Mouse (Mus musculus): ENCODE measurements around the gene Ncbp2. TPM values are rescaled to one million over a fixed set of nuclear protein-coding genes. Genes with fewer than 3 reads are reported as not detected.

Gene Ncbp2
- polyA plus RNA-seq, 1 experiment from 2014 or later: 66.7 TPM

DNA sequence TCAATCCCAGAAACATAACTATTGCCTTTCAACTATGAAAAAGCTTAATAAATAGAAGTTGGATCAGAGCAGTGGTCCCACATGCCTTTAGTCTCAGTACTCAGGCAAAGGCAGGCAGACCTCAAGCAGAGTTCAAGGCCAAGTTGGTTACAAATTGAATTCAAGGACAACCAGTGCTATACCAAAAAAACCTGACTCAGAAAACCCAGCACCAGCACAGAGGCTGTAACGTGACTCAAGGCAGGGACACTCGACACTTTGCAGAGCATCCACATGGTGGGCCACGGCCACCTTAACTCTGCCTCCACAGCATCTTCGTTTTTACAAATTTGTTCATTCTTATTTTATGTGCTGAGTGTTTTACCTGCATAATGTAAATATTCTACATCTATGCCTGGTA, 26.9 kb downstream of the Ncbp2 start:
- no peaks in the 10 kb centered on the region for H3K27me3 ChIP-seq (replicated peaks)
- no peaks in the 10 kb centered on the region for H3K9me3 ChIP-seq
- H3K4me3 ChIP-seq: no peak overlapping the region
- 85% methylated on average over 4 of the region's 4 CpGs for WGBS
- no peaks in the 10 kb centered on the region for H3K4me1 ChIP-seq
- H3K36me3 ChIP-seq: peaks cover 81% of the 10 kb centered on the region
- H3K27ac ChIP-seq (replicated peaks): no peak overlapping the region
- no peak for ATAC-seq (ENCODE audit: extremely low read depth, insufficient number of reproducible peaks, low FRiP score, low TSS enrichment)
- H3K4me2 ChIP-seq: no peak overlapping the region
- H3K9ac ChIP-seq: no peak overlapping the region

DNA sequence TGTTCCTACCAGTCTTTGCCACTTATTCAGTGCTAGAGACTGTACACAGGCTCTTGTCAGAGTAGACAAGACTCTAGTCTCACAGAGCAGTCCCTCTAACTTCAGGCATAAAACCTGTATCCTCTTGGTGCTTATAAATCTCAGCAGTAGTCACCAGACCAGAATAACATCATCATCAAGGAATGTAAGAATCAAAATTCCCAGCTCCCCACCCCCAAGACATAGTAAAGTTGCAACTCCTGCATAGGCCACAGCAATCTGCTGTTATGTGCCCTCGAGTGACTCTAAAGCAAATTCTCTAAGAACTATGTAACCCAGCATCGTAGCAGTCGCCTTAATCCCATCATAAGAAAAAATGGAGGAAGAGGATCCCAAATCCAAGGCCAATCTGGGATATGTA, 31.2 kb downstream of the Ncbp2 start:
- WGBS: 82% methylated on average over 3 of the region's 3 CpGs
- H3K36me3 ChIP-seq: peaks cover 76% of the 10 kb centered on the region

DNA sequence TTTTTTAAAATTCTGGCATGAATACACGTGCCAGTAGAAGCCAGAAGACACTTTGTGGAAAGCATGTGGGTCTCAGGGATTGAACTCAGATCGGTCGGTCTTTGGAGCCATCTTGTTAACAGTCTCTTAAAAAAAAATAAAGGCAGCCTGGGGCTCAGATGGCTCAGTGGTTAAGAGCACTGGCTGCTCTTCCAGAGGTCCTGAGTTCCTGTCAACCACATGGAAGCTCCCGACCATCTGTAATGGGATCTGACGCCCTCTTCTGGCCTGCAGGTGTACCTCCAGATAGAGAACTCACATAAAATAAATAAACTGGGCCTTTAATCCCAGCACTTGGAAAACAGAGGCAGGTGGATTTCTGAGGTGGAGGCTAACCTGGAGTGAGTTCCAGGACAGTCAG, 32.6 kb downstream of the Ncbp2 start:
- Histone ChIP-seq H3K27ac (replicated peaks) (no peak overlapping the region), H3K9ac (no peak overlapping the region), H3K36me3 (peaks cover 72% of the 10 kb centered on the region), H3K4me2 (no peak overlapping the region), H3K27me3 (replicated peaks) (no peaks in the 10 kb centered on the region), H3K4me3 (no peak overlapping the region), H3K4me1 (no peaks in the 10 kb centered on the region), H3K9me3 (no peaks in the 10 kb centered on the region)
- 76% methylated on average over 5 of the region's 5 CpGs for WGBS
- ATAC-seq (ENCODE audit: extremely low read depth, insufficient number of reproducible peaks, low FRiP score, low TSS enrichment): no peak

More for the DNA sequence above, 31.2 kb downstream of the Ncbp2 start:
- Histone ChIP-seq H3K9ac (no peak overlapping the region), H3K27ac (replicated peaks) (no peak overlapping the region), H3K9me3 (no peaks in the 10 kb centered on the region), H3K4me2 (no peak overlapping the region), H3K4me3 (no peak overlapping the region), H3K4me1 (no peaks in the 10 kb centered on the region), H3K27me3 (replicated peaks) (no peaks in the 10 kb centered on the region)
- no peak for ATAC-seq (ENCODE audit: extremely low read depth, insufficient number of reproducible peaks, low FRiP score, low TSS enrichment)

DNA sequence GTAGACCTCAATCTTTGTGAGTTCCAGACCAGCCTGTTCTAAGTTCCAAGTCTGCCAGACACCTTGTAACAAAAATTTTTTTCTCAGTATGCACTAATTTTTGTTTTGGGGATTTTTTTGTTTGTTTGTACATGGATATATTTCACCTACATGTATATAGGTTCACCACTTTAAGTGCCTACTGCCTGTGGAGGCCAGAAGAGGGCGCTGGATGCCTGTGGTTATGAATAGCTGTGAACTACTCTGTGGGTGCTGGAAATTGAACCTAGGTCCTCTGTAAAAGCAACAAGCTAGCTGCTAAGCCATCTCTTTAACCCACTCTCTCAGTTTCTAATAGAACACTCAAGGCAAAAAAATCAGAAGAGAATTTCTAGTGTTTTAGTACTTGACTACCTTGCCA, 43.7 kb downstream of the Ncbp2 start:
- no peaks in the 10 kb centered on the region for H3K4me1 ChIP-seq
- H3K4me2 ChIP-seq: no peak overlapping the region
- H3K9ac ChIP-seq: no peak overlapping the region
- no peak overlapping the region for H3K4me3 ChIP-seq
- H3K27me3 ChIP-seq (replicated peaks): no peaks in the 10 kb centered on the region
- no peaks in the 10 kb centered on the region for H3K9me3 ChIP-seq
- 50% methylated on average over 1 of the region's 1 CpGs for WGBS
- no peak overlapping the region for H3K27ac ChIP-seq (replicated peaks)
- no peak for ATAC-seq (ENCODE audit: extremely low read depth, insufficient number of reproducible peaks, low FRiP score, low TSS enrichment)
- peaks cover 68% of the 10 kb centered on the region for H3K36me3 ChIP-seq

DNA sequence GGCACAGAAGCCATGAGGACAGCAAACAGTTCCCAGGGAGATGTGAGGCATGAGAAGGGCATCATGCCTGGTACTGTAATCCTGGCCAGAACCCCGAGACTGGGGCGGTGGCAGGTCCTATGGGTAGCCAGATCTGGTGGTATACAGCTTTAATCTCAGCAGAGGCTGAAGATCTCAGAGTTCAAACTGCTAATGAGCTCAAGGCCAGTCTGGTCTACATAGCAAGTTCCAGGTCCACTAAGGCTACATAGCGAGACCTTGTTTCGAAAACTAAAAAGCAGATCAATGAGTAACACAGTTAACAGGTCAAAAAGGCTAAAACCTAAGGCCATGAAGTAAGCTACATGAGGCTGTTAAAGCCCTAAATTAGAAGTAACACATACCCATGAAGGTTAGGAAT, 44.9 kb downstream of the Ncbp2 start:
- H3K4me3 ChIP-seq: no peak overlapping the region
- H3K9ac ChIP-seq: no peak overlapping the region
- no peak for ATAC-seq (ENCODE audit: extremely low read depth, insufficient number of reproducible peaks, low FRiP score, low TSS enrichment)
- H3K27me3 ChIP-seq (replicated peaks): no peaks in the 10 kb centered on the region
- H3K27ac ChIP-seq (replicated peaks): no peak overlapping the region
- H3K9me3 ChIP-seq: no peaks in the 10 kb centered on the region
- peaks cover 60% of the 10 kb centered on the region for H3K36me3 ChIP-seq
- no peak overlapping the region for H3K4me2 ChIP-seq
- no peaks in the 10 kb centered on the region for H3K4me1 ChIP-seq
- WGBS: 95% methylated on average over 4 of the region's 4 CpGs

DNA sequence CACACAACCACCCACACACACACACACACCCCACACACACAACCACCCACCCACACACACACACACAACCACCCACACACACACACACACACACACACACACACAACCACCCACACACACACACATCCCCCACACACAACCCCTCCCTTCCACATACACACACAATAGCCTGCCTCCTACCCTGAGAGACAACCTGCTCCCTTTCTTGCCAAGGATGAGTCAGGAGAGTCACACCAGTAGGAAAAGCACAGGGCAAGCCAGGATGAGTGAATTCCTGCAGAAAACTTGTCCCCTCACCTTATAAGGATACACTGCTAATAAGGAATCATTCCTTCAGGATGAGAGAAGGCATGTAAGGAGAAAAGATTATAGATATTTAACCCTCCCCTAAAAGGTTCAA, 45.6 kb downstream of the Ncbp2 start:
- Histone ChIP-seq H3K9ac (no peak overlapping the region), H3K4me2 (no peak overlapping the region), H3K36me3 (peaks cover 52% of the 10 kb centered on the region), H3K4me3 (no peak overlapping the region), H3K27ac (replicated peaks) (no peak overlapping the region), H3K9me3 (no peaks in the 10 kb centered on the region), H3K27me3 (replicated peaks) (no peaks in the 10 kb centered on the region), H3K4me1 (no peaks in the 10 kb centered on the region)
- ATAC-seq (ENCODE audit: extremely low read depth, insufficient number of reproducible peaks, low FRiP score, low TSS enrichment): no peak

DNA sequence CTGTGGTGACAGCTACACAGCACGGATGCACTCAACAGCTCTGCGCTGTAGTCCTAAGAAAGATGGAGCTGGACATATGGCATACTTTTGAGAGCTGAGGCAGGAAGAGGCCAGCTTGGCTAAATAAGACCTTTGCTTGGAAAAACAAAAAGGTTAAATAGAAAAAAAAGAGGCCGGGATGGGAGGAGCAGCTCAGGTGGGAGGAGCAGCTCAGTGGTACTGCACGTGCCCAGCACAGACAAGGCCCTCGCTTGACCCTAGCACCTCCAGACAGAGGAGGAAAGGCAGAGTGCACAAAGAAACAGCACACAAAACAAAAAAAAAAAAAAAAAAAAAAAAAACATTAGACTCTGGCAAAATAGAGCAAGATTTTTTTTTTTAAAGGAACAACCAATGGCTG, 48.1 kb downstream of the Ncbp2 start:
- peaks cover 4% of the 10 kb centered on the region for H3K4me1 ChIP-seq
- ATAC-seq (ENCODE audit: extremely low read depth, insufficient number of reproducible peaks, low FRiP score, low TSS enrichment): no peak
- H3K4me3 ChIP-seq: no peak overlapping the region
- no peaks in the 10 kb centered on the region for H3K9me3 ChIP-seq
- no peaks in the 10 kb centered on the region for H3K27me3 ChIP-seq (replicated peaks)
- H3K36me3 ChIP-seq: peaks cover 48% of the 10 kb centered on the region
- H3K9ac ChIP-seq: no peak overlapping the region
- WGBS: 80% methylated on average over 5 of the region's 5 CpGs
- no peak overlapping the region for H3K4me2 ChIP-seq
- H3K27ac ChIP-seq (replicated peaks): no peak overlapping the region

DNA sequence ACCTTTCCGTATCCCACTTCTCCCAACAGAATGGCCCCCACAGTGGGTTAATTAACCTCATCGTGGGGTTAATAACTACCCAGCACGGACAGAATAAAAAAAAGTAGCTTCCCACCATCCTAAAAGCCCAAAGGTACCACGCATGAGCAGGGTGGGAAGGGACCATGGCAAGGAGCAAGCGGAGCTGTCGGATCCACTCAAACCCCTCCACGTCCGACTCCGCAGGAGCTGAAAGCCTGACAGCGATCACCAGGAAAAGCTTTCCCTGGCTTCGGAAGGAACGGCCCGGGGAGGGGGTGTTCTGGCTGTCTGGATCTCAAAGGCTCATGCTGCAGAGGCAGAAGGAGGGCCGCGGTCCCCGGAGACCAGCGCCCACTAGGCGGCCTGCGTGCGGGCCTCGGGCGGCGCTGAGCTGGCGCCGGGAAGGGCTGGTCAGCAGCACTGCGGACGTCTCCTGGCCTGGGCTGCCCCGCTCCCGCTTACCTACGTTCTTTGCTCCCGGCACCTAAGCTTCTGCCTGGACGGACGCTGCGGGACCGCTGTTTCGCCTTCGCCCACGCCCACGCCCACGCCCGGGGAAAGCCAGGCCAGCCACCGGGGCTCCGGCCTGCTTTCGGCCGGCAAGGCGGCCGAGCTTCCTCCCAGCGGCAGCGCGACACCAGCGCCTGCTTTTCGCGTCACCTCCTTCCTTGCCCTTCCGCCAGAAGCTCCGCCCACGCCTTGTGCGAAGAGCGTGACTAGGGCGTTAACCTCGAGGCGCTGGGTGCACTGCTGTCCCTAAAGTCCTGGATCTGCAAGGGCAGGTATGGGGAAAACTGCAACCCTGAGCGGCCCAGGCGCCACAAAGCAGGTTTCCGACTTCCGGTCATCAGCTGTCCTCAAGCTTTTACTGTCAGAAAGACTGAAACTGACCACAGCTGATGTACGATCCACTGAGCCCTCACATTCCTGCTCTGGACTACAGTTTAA, 54.5 kb downstream of the Ncbp2 start, which contains the start of gene Senp5:
Gene Senp5, minus strand, starts transcription at position 779 of the 969 bp plus-strand sequence.
- peak within 1 kb of the TSS; percentile 71 for H3K27ac ChIP-seq (replicated peaks)
- peak within 1 kb of the TSS; percentile 90 for H3K4me3 ChIP-seq
- peaks cover 13% of the 10 kb centered on the region for H3K36me3 ChIP-seq
- 1% methylated on average over 66 of the region's 66 CpGs for WGBS
- no peaks in the 10 kb centered on the region for H3K9me3 ChIP-seq
- H3K9ac ChIP-seq: peak within 1 kb of the TSS; percentile 96
- ATAC-seq (ENCODE audit: extremely low read depth, insufficient number of reproducible peaks, low FRiP score, low TSS enrichment): peak; percentile 80
- H3K27me3 ChIP-seq (replicated peaks): no peaks in the 10 kb centered on the region
- peak within 1 kb of the TSS; percentile 88 for H3K4me2 ChIP-seq
- H3K4me1 ChIP-seq: peaks cover 20% of the 10 kb centered on the region

DNA sequence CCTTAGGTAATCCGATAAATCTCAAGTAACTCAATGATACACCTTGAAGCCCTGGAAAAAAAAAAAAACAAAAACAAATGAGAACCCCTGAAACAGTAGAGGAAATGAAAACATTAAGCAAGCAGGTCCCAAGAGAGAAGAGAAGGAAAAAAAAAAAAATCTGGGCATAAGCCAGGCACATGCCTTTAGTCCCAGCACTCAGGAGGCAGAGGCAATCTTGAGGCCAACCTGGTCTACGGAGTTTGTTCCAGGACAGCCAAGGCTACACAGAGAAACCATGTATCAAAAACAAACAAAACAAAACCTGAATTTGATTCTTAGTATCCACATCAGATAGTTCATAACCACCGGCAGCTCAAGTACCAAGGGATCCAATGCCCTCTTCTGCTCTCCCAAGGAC, 56.4 kb downstream of the Ncbp2 start:
- Histone ChIP-seq H3K4me1 (peaks cover 20% of the 10 kb centered on the region), H3K36me3 (peaks cover 8% of the 10 kb centered on the region; the same call in 1 of the 2 replicates)

DNA sequence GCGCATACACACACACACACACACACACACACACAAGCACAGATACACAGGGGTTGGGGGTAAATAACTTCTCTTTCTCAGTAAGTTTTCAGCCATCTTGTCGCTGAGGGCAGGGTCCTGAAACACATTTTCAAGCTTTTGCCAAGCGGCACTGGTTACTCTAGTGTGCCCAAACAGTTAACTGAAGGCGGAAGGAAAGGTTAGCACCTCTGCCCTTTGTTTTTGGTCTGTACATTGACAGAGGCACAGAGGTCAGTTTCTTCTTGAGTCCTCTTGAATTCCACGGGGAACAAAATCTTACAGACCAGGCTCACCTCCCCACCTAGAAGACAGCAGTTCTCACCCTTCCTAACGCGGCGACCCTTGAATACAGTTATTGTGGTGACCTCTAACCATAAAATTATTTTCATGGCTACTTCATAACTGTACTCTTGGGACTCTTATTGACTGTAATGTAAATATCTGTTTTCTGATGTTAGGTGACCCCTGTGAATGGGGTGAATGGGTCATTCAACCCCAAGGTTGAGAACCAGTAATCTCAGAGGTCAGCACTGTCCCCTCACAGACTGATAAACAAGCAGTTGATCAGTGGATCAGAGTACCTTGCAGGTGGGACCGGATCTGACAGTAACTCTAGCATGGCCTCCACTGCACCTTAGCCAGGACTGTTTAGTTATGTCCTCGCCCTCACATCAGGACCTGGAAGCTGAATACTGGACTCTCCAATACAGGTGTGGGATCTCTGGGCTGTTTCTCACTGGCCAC, 60.4 kb downstream of the Ncbp2 start:
- ATAC-seq (ENCODE audit: extremely low read depth, insufficient number of reproducible peaks, low FRiP score, low TSS enrichment): no peak
- H3K9ac ChIP-seq: no peak overlapping the region
- H3K36me3 ChIP-seq: peaks cover 12% of the 10 kb centered on the region
- no peaks in the 10 kb centered on the region for H3K9me3 ChIP-seq
- H3K27ac ChIP-seq (replicated peaks): no peak overlapping the region
- no peaks in the 10 kb centered on the region for H3K27me3 ChIP-seq (replicated peaks)
- H3K4me1 ChIP-seq: peaks cover under 1% of the 10 kb centered on the region
- H3K4me3 ChIP-seq: no peak overlapping the region
- no peak overlapping the region for H3K4me2 ChIP-seq
- WGBS: 70% methylated on average over 10 of the region's 10 CpGs

More for the DNA sequence above, 56.4 kb downstream of the Ncbp2 start:
- no peak overlapping the region for H3K4me2 ChIP-seq
- no peak overlapping the region for H3K27ac ChIP-seq (replicated peaks)
- no peak for ATAC-seq (ENCODE audit: extremely low read depth, insufficient number of reproducible peaks, low FRiP score, low TSS enrichment)
- H3K4me3 ChIP-seq: no peak overlapping the region
- no peak overlapping the region for H3K9ac ChIP-seq
- WGBS: 87% methylated on average over 3 of the region's 3 CpGs
- no peaks in the 10 kb centered on the region for H3K27me3 ChIP-seq (replicated peaks)
- no peaks in the 10 kb centered on the region for H3K9me3 ChIP-seq

DNA sequence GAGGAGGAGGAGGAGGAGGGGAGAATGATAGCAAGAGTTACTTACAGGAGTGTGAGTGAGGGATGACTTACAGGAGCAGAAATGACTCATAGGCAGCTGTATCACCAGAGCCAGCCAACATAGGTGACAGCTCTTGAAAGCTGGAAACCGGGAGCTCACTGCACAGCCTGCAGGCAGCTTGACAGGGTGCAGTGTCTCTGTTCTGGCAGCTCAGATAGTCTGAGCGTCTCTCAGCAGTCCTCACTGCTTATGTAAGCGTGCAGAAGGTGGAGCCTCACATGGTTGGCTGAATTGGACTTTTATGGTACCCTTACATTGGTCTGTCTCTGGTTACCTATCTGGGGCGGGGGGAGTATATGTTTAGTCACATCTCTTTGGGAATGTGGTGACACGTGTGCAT, 61.6 kb downstream of the Ncbp2 start:
- no peaks in the 10 kb centered on the region for H3K9me3 ChIP-seq
- 36% methylated on average over 5 of the region's 5 CpGs for WGBS
- H3K27ac ChIP-seq (replicated peaks): no peak overlapping the region
- H3K27me3 ChIP-seq (replicated peaks): no peaks in the 10 kb centered on the region
- H3K9ac ChIP-seq: no peak overlapping the region
- H3K4me3 ChIP-seq: no peak overlapping the region
- no peak for ATAC-seq (ENCODE audit: extremely low read depth, insufficient number of reproducible peaks, low FRiP score, low TSS enrichment)
- peaks cover 24% of the 10 kb centered on the region for H3K36me3 ChIP-seq
- H3K4me1 ChIP-seq: no peaks in the 10 kb centered on the region
- H3K4me2 ChIP-seq: no peak overlapping the region
